Mouse (Mus musculus) G1E (cell line): ENCODE measurements at regions not wholly inside any gene's neighbourhood (a gene's known extent, or its start where the extent isn't known, plus 50 kb on each side); places are given as distances from the start of the nearest gene placed in this dataset.
"Not testable (repeated sequence)": the region's sequence is repeated elsewhere in the genome, so short reads cannot be mapped to it uniquely, and the experiment has no call there.

Source experiments
- ATAC-seq: 2 replicates; pipeline ENCODE4 v1.8.0; 2016; ENCODE audit warnings: mild to moderate bottlenecking; ENCODE audit not compliant: insufficient number of reproducible peaks, poor library complexity, low FRiP score, severe bottlenecking; ENCODE audit errors: extremely low read depth
- DNase-seq: peaks from one replicate; pipeline ENCODE4 v3.0.0; 2012; ENCODE audit warnings: low spot score
- H3K27me3 ChIP-seq: 2 replicates; pipeline ENCODE4 v1.6.1; 2012; ENCODE audit warnings: mild to moderate bottlenecking, low read length, inconsistent platforms; ENCODE audit not compliant: insufficient read depth
- H3K36me3 ChIP-seq: replicated peaks from 2 replicates; pipeline ENCODE3; 2012; ENCODE audit warnings: mild to moderate bottlenecking, inconsistent platforms
- H3K4me1 ChIP-seq: 2 replicates; pipeline ENCODE4 v1.6.1; 2012; ENCODE audit warnings: low read depth, low read length, inconsistent platforms, mixed read lengths; ENCODE audit not compliant: insufficient read depth
- H3K4me3 ChIP-seq: 2 replicates; pipeline ENCODE4 v1.5.1; 2012; ENCODE audit warnings: low read depth, mild to moderate bottlenecking, inconsistent platforms, low read length, moderate library complexity, mixed read lengths
- H3K9me3 ChIP-seq: replicated peaks from 2 replicates; pipeline ENCODE4 v1.6.1; 2012; ENCODE audit warnings: inconsistent platforms
- CTCF ChIP-seq: IDR thresholded peaks from 2 replicates; pipeline ENCODE4 v1.5.1; 2012; ENCODE audit warnings: low read depth, low read length, inconsistent platforms, mixed read lengths
- GATA1 ChIP-seq: IDR thresholded peaks from 2 replicates; pipeline ENCODE4 v1.6.1; 2012; ENCODE audit warnings: borderline replicate concordance, low read length, inconsistent platforms, mixed read lengths
- GATA2 ChIP-seq: IDR thresholded peaks from 2 replicates; pipeline ENCODE4 v1.6.1; 2012; ENCODE audit warnings: low read depth, low read length, inconsistent platforms, borderline replicate concordance
- POLR2AphosphoS5 ChIP-seq: IDR thresholded peaks from 2 replicates; pipeline ENCODE4 v1.6.1; 2012; ENCODE audit warnings: low read depth, low read length, inconsistent platforms; ENCODE audit not compliant: insufficient replicate concordance
- TAL1 ChIP-seq: conservative IDR thresholded peaks from 2 replicates; pipeline ENCODE4 v1.6.1; 2012; ENCODE audit warnings: low read depth, low read length, inconsistent platforms, mixed read lengths

- ATAC-seq (no peak), DNase-seq (no peak)
- TF ChIP-seq TAL1: no peak
- no peak for TF ChIP-seq GATA2
- no peak for TF ChIP-seq GATA1
- TF ChIP-seq CTCF: no peak
- no peak for TF ChIP-seq POLR2AphosphoS5
- H3K4me1 ChIP-seq: no peaks in the 10 kb centered on the region
- peaks cover 17% of the 10 kb centered on the region for H3K9me3 ChIP-seq
- no peak overlapping the region for H3K4me3 ChIP-seq
- H3K36me3 ChIP-seq: no peaks in the 10 kb centered on the region
- H3K27me3 ChIP-seq: no peaks in the 10 kb centered on the region
Observed at GRCm38 (mm10) chr14:104769938-104770337, 247.5 kb upstream of the Rnf219 start.

DNA sequence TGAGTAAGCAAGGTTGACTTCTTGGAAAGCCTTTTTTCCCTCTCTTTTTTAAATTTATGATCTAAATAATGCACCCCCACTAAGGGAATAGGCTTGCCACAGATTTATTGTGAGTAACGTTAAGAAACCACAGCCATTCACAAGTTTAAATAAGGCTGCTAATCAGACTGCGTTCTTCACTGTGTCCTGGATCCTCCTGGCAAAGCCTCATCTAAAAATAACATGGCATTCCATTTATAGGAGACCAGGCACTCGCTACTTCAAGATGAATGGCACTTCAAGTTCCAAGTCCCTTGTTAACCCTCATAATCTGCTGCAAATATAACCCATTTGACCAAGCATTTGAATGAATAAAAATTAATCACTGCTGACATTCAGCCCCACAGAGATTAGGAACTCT lies 211.8 kb upstream of the Rnf219 start:
- H3K9me3 ChIP-seq: peaks cover 9% of the 10 kb centered on the region
- no peaks in the 10 kb centered on the region for H3K27me3 ChIP-seq
- no peak for DNase-seq
- H3K4me1 ChIP-seq: no peaks in the 10 kb centered on the region
- no peak overlapping the region for H3K4me3 ChIP-seq
- TF ChIP-seq GATA1 (no peak), TAL1 (no peak), CTCF (no peak), GATA2 (no peak), POLR2AphosphoS5 (no peak)
- no peak for ATAC-seq
- H3K36me3 ChIP-seq: no peaks in the 10 kb centered on the region

- Histone ChIP-seq H3K36me3 (no peaks in the 10 kb centered on the region), H3K9me3 (peaks cover 14% of the 10 kb centered on the region), H3K4me1 (no peaks in the 10 kb centered on the region), H3K27me3 (no peaks in the 10 kb centered on the region), H3K4me3 (no peak overlapping the region)
- no peak for TF ChIP-seq CTCF
- no peak for TF ChIP-seq POLR2AphosphoS5
- DNase-seq (no peak), ATAC-seq (no peak)
Observed at GRCm38 (mm10) chr14:104732036-104732435, 209.6 kb upstream of the Rnf219 start.

DNA sequence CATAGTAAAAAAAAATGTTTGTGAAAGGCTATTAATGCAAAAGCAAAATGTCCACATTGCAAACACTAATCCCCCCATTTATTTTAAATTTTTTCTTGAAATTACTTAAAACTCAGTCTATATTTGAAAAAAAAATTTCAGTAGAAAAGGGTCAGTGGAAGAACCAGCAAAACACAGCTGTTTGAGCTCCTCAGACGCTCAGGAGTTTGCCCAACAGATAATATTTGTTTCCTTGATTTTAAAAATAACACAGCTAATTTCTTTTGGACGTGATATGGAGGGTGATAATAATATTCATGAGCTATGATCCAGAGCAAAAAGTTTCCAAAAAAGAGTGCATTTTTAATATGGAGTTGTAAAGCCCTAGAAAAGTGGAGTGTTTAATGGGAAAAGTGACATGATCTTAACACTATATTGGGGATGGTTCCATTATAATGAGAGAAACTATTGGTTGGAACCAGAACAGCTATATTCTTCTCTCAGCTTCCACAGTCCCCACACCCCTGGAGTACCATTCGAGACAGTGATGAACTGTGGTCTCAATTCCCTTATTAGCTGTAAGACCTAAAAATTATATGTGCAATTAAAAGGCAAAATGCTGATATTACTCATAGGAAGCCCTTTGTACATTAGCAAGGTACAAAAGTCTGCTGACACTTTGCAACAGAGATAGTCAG lies 209.0 kb upstream of the Rnf219 start:
- no peak overlapping the region for H3K4me3 ChIP-seq
- no peaks in the 10 kb centered on the region for H3K4me1 ChIP-seq
- TF ChIP-seq GATA2 (no peak), CTCF (no peak), TAL1 (no peak), GATA1 (no peak), POLR2AphosphoS5 (no peak)
- peaks cover 14% of the 10 kb centered on the region for H3K9me3 ChIP-seq
- ATAC-seq: no peak
- H3K36me3 ChIP-seq: no peaks in the 10 kb centered on the region
- DNase-seq: no peak
- H3K27me3 ChIP-seq: no peaks in the 10 kb centered on the region

DNA sequence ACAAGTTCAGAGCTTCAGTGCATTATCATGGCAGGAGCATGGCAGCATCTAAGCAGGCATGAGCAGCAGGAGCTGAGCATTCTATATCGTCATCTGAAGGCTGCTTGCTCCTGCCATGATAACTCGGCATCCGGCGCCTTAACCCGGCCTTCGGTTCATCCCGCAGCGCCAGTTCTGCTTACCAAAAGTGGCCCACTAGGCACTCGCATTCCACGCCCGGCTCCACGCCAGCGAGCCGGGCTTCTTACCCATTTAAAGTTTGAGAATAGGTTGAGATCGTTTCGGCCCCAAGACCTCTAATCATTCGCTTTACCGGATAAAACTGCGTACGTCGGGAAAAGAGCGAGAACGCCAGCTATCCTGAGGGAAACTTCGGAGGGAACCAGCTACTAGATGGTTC lies 193.2 kb upstream of the Rnf219 start:
- ATAC-seq, H3K4me1 ChIP-seq: not testable (repeated sequence)
- peaks cover 21% of the 10 kb centered on the region for H3K9me3 ChIP-seq

DNA sequence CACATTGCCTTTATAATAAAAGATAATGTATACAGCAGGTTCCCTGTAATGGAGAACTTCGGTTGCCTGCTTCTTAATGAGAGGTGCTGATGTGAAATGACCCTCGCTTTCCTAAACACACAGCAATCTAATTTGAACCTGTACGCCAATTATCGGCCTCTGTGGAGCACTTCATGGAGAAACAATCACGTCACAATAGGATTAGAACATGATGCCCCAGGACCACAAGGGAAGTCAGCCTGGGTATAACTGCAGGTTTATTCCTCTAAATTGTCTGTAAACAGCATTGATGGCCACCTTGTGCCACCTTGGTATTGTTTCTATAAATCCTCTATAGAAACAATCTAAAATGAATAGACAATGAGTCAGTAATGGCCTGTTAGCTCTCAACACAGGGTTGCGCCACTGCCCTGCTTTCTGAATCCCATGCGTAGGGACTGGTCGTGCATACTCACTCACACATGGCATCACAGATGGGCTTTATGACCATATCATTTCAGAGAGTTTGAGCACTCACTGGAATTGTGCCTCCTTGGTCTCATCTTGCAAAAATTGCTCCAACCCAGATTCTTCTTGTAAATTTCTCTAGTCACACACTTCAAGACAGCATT lies 179.9 kb upstream of the Rnf219 start:
- ATAC-seq (no peak), DNase-seq (no peak)
- H3K36me3 ChIP-seq: no peaks in the 10 kb centered on the region
- H3K27me3 ChIP-seq: no peaks in the 10 kb centered on the region
- no peaks in the 10 kb centered on the region for H3K4me1 ChIP-seq
- TF ChIP-seq TAL1: no peak
- no peak for TF ChIP-seq GATA2
- TF ChIP-seq CTCF: no peak
- H3K9me3 ChIP-seq: peaks cover 27% of the 10 kb centered on the region
- no peak overlapping the region for H3K4me3 ChIP-seq

More for the DNA sequence above, 193.2 kb upstream of the Rnf219 start:
- H3K27me3 ChIP-seq, DNase-seq, H3K4me3 ChIP-seq, H3K36me3 ChIP-seq: not testable (repeated sequence)

DNA sequence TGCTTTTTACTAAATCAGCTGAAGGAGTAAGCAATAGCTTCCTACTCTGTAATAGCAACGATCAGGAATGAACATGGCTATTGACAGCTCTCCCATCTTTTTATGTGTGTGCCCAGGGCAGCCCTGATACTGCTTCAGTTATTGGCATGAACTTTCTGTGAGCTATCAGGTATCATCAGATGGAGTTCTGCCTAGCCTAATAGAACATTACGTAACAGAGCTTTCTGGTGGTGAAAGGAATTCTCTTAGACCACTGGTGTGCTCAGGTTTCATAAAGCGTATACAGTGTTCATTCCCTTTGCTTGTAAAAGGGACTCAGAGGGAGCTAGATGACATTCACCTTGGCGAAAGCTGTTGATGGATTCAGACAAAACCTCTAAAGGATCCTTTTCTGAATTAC lies 176.5 kb upstream of the Rnf219 start:
- Histone ChIP-seq H3K9me3 (peaks cover 34% of the 10 kb centered on the region), H3K4me1 (no peaks in the 10 kb centered on the region), H3K36me3 (no peaks in the 10 kb centered on the region), H3K4me3 (no peak overlapping the region), H3K27me3 (no peaks in the 10 kb centered on the region)
- ATAC-seq (no peak; the same call in 1 of the 2 replicates), DNase-seq (no peak)
- TF ChIP-seq TAL1 (no peak), CTCF (no peak), GATA2 (no peak), GATA1 (no peak), POLR2AphosphoS5 (no peak)
